Mouse (Mus musculus) urinary bladder, adult 18-20 months (tissue): ENCODE measurements at regions not wholly inside any gene's neighbourhood (a gene's known extent, or its start where the extent isn't known, plus 50 kb on each side); places are given as distances from the start of the nearest gene placed in this dataset.
"Not testable (repeated sequence)": the region's sequence is repeated elsewhere in the genome, so short reads cannot be mapped to it uniquely, and the experiment has no call there.

ENCODE experiments used
- DNase-seq, 2 experiments: peaks; one replicate each; pipeline ENCODE4 v3.0.0; 2022; ENCODE audit warnings: low spot score in 2 of 2, mixed read lengths in 2 of 2

- DNase-seq = no peak
Measured at GRCm38 (mm10) chr17:79977154-79977571, 81.2 kb upstream of the Atl2 start.

- no peak for DNase-seq
Measured at GRCm38 (mm10) chr17:79976518-79977100, 80.7 kb upstream of the Atl2 start.

- no peak for DNase-seq
Measured at GRCm38 (mm10) chr17:79975997-79976443, 80.1 kb upstream of the Atl2 start.

GRCm38 (mm10) chr17:79975150-79975757 is 79.3 kb upstream of the Atl2 start:
- not testable (repeated sequence) for DNase-seq

- no peak for DNase-seq
Measured at GRCm38 (mm10) chr17:79971721-79972336, 75.9 kb upstream of the Atl2 start.

GRCm38 (mm10) chr17:79969500-79969972 is 73.6 kb upstream of the Atl2 start:
- DNase-seq = no peak

- DNase-seq = no peak
Measured at GRCm38 (mm10) chr17:79968819-79969218, 72.9 kb upstream of the Atl2 start.

GRCm38 (mm10) chr17:79966981-79967380 is 71.1 kb upstream of the Atl2 start:
- DNase-seq = no peak

- no peak for DNase-seq
Measured at GRCm38 (mm10) chr17:79965625-79966024, 69.7 kb upstream of the Atl2 start.

GRCm38 (mm10) chr17:79964850-79965249 is 68.9 kb upstream of the Atl2 start:
- peak; percentile 26 to 68 for DNase-seq

- DNase-seq = no peak
Measured at GRCm38 (mm10) chr17:79963330-79963729, 67.4 kb upstream of the Atl2 start.

GRCm38 (mm10) chr17:79961391-79961790 is 65.5 kb upstream of the Atl2 start:
- no peak for DNase-seq

- DNase-seq = no peak
Measured at GRCm38 (mm10) chr17:79960688-79961087, 64.8 kb upstream of the Atl2 start.

- DNase-seq = no peak
Measured at GRCm38 (mm10) chr17:79955267-79955666, 59.3 kb upstream of the Atl2 start.

GRCm38 (mm10) chr17:79954624-79955244 is 58.8 kb upstream of the Atl2 start:
- no peak for DNase-seq

GRCm38 (mm10) chr17:79948591-79949475 is 52.9 kb upstream of the Atl2 start:
- no peak for DNase-seq
